Mouse (Mus musculus): Measurements from ENCODE around the gene Sap25.

- TF ChIP-seq POLR2A (IDR thresholded peaks at IDR 0.05; ENCODE audit: insufficient read depth, low read depth, low read length), result peak; percentile 52
- TF ChIP-seq CTCF (IDR thresholded peaks at IDR 0.05), result no peak
Observed at GRCm38 (mm10) chr5:137660064-137660688, 19.0 kb downstream of the Sap25 start.

All from heart, adult 2 months (tissue).